Mouse (Mus musculus) right cerebral cortex, adult 2 months (tissue): ENCODE results near the gene Abcb11.

Experiments used
- DNase-seq, 2 experiments: peaks; one replicate each; pipeline ENCODE4 v3.0.0; 2021 to 2022; ENCODE audit warnings: low spot score in 2 of 2

Gene Abcb11

GRCm38 (mm10) chr2:69188732-69189131, 153.7 kb downstream of the Abcb11 start:
- DNase-seq, result peak; percentile 52 to 59
